Mouse (Mus musculus): ENCODE data around the gene Plac1. TPM values are rescaled to one million over a fixed set of nuclear protein-coding genes. Genes with fewer than 3 reads are reported as not detected.

Gene Plac1
- polyA plus RNA-seq, 1 experiment from 2014 or later, result 7.5 TPM

- H3K9ac ChIP-seq, result no peak overlapping the region
- H3K4me2 ChIP-seq, result peak overlapping the region; percentile 48
- ATAC-seq (ENCODE audit: insufficient read depth, low FRiP score, low read depth), result no peak
Measured at GRCm38 (mm10) chrX:53231965-53232364, 7.9 kb downstream of the Plac1 start.

GRCm38 (mm10) chrX:53224353-53224944, 15.5 kb downstream of the Plac1 start:
- Histone ChIP-seq H3K27me3 (replicated peaks) (no peaks in the 10 kb centered on the region), H3K9me3 (no peaks in the 10 kb centered on the region), H3K4me1 (no peaks in the 10 kb centered on the region), H3K4me2 (no peak overlapping the region), H3K36me3 (no peaks in the 10 kb centered on the region), H3K4me3 (replicated peaks) (no peak overlapping the region), H3K9ac (no peak overlapping the region), H3K27ac (no peak overlapping the region)
- no peak for ATAC-seq (ENCODE audit: insufficient read depth, low FRiP score, low read depth)
- 53% methylated on average over 6 of the region's 6 CpGs for WGBS

More at GRCm38 (mm10) chrX:53231965-53232364, 7.9 kb downstream of the Plac1 start:
- Histone ChIP-seq H3K4me3 (replicated peaks) (peak overlapping the region; percentile 28), H3K27ac (peak overlapping the region; percentile 57; the same call in 1 of the 2 replicates), H3K36me3 (no peaks in the 10 kb centered on the region), H3K9me3 (no peaks in the 10 kb centered on the region), H3K4me1 (no peaks in the 10 kb centered on the region), H3K27me3 (replicated peaks) (no peaks in the 10 kb centered on the region)
- WGBS, result 35% methylated on average over 13 of the region's 13 CpGs

GRCm38 (mm10) chrX:53220855-53221254, 19.1 kb downstream of the Plac1 start:
- Histone ChIP-seq H3K4me1 (no peaks in the 10 kb centered on the region), H3K27ac (0 out of 2 replicates have a peak overlapping the region, but pooled peaks have one; percentile 16), H3K4me3 (replicated peaks) (no peak overlapping the region), H3K9ac (no peak overlapping the region), H3K9me3 (no peaks in the 10 kb centered on the region), H3K4me2 (no peak overlapping the region), H3K27me3 (replicated peaks) (no peaks in the 10 kb centered on the region), H3K36me3 (no peaks in the 10 kb centered on the region)
- WGBS, result 71% methylated on average over 9 of the region's 9 CpGs
- no peak for ATAC-seq (ENCODE audit: insufficient read depth, low FRiP score, low read depth)

- peak overlapping the region; percentile 40 for H3K27ac ChIP-seq
Measured at GRCm38 (mm10) chrX:53214557-53215229, 25.2 kb downstream of the Plac1 start.

GRCm38 (mm10) chrX:53213838-53214237, 26.1 kb downstream of the Plac1 start:
- Histone ChIP-seq H3K9ac (no peak overlapping the region), H3K27ac (peak overlapping the region; percentile 40), H3K27me3 (replicated peaks) (no peaks in the 10 kb centered on the region), H3K4me2 (no peak overlapping the region), H3K36me3 (no peaks in the 10 kb centered on the region), H3K9me3 (no peaks in the 10 kb centered on the region), H3K4me3 (replicated peaks) (no peak overlapping the region), H3K4me1 (peaks cover 15% of the 10 kb centered on the region)
- WGBS, result 47% methylated on average over 2 of the region's 2 CpGs
- no peak for ATAC-seq (ENCODE audit: insufficient read depth, low FRiP score, low read depth)

More at GRCm38 (mm10) chrX:53214557-53215229, 25.2 kb downstream of the Plac1 start:
- ATAC-seq (ENCODE audit: insufficient read depth, low FRiP score, low read depth), result no peak
- H3K4me3 ChIP-seq (replicated peaks), result no peak overlapping the region
- H3K36me3 ChIP-seq, result no peaks in the 10 kb centered on the region
- H3K27me3 ChIP-seq (replicated peaks), result no peaks in the 10 kb centered on the region
- no peak overlapping the region for H3K9ac ChIP-seq
- no peaks in the 10 kb centered on the region for H3K9me3 ChIP-seq
- H3K4me1 ChIP-seq, result peaks cover 12% of the 10 kb centered on the region; the same call in 1 of the 2 replicates
- WGBS, result 47% methylated on average over 7 of the region's 7 CpGs
- H3K4me2 ChIP-seq, result no peak overlapping the region

GRCm38 (mm10) chrX:53212485-53212884, 27.4 kb downstream of the Plac1 start:
- no peak overlapping the region for H3K9ac ChIP-seq

GRCm38 (mm10) chrX:53211756-53212483, 28.0 kb downstream of the Plac1 start:
- Histone ChIP-seq H3K9ac (no peak overlapping the region), H3K36me3 (no peaks in the 10 kb centered on the region), H3K4me2 (no peak overlapping the region), H3K27me3 (replicated peaks) (no peaks in the 10 kb centered on the region), H3K4me3 (replicated peaks) (no peak overlapping the region), H3K9me3 (no peaks in the 10 kb centered on the region), H3K27ac (peak overlapping the region; percentile 86), H3K4me1 (peaks cover 15% of the 10 kb centered on the region)
- ATAC-seq (ENCODE audit: insufficient read depth, low FRiP score, low read depth), result peak; percentile 86; the same call in 1 of the 2 replicates
- 35% methylated on average over 7 of the region's 7 CpGs for WGBS

More at GRCm38 (mm10) chrX:53212485-53212884, 27.4 kb downstream of the Plac1 start:
- 42% methylated on average over 9 of the region's 9 CpGs for WGBS
- Histone ChIP-seq H3K36me3 (no peaks in the 10 kb centered on the region), H3K4me2 (no peak overlapping the region), H3K4me1 (peaks cover 15% of the 10 kb centered on the region), H3K9me3 (no peaks in the 10 kb centered on the region), H3K27ac (peak overlapping the region; percentile 86), H3K4me3 (replicated peaks) (no peak overlapping the region), H3K27me3 (replicated peaks) (no peaks in the 10 kb centered on the region)
- ATAC-seq (ENCODE audit: insufficient read depth, low FRiP score, low read depth), result no peak

GRCm38 (mm10) chrX:53209431-53209830, 30.5 kb downstream of the Plac1 start:
- H3K36me3 ChIP-seq, result no peaks in the 10 kb centered on the region
- H3K9me3 ChIP-seq, result no peaks in the 10 kb centered on the region
- H3K27me3 ChIP-seq (replicated peaks), result no peaks in the 10 kb centered on the region
- H3K4me3 ChIP-seq (replicated peaks), result no peak overlapping the region
- no peak overlapping the region for H3K9ac ChIP-seq
- H3K4me1 ChIP-seq, result peaks cover 10% of the 10 kb centered on the region
- WGBS, result 63% methylated on average over 7 of the region's 7 CpGs
- no peak for ATAC-seq (ENCODE audit: insufficient read depth, low FRiP score, low read depth)
- H3K4me2 ChIP-seq, result no peak overlapping the region
- H3K27ac ChIP-seq, result peak overlapping the region; percentile 23

GRCm38 (mm10) chrX:53204690-53205311, 35.1 kb downstream of the Plac1 start:
- peak; percentile 65; the same call in 1 of the 2 replicates for ATAC-seq (ENCODE audit: insufficient read depth, low FRiP score, low read depth)
- no peaks in the 10 kb centered on the region for H3K27me3 ChIP-seq (replicated peaks)
- no peak overlapping the region for H3K9ac ChIP-seq
- H3K4me3 ChIP-seq (replicated peaks), result no peak overlapping the region
- H3K27ac ChIP-seq, result no peak overlapping the region
- peaks cover 3% of the 10 kb centered on the region; the same call in 1 of the 2 replicates for H3K4me1 ChIP-seq
- 25% methylated on average over 3 of the region's 3 CpGs for WGBS
- H3K36me3 ChIP-seq, result no peaks in the 10 kb centered on the region
- no peaks in the 10 kb centered on the region for H3K9me3 ChIP-seq
- H3K4me2 ChIP-seq, result no peak overlapping the region

GRCm38 (mm10) chrX:53201616-53202015, 38.3 kb downstream of the Plac1 start:
- Histone ChIP-seq H3K9ac (no peak overlapping the region), H3K4me2 (no peak overlapping the region), H3K36me3 (no peaks in the 10 kb centered on the region), H3K27ac (no peak overlapping the region), H3K4me3 (replicated peaks) (no peak overlapping the region), H3K4me1 (no peaks in the 10 kb centered on the region), H3K9me3 (no peaks in the 10 kb centered on the region), H3K27me3 (replicated peaks) (no peaks in the 10 kb centered on the region)
- no peak for ATAC-seq (ENCODE audit: insufficient read depth, low FRiP score, low read depth)
- WGBS, result 78% methylated on average over 5 of the region's 5 CpGs

GRCm38 (mm10) chrX:53197681-53198080, 42.2 kb downstream of the Plac1 start:
- Histone ChIP-seq H3K27me3 (replicated peaks) (no peaks in the 10 kb centered on the region), H3K27ac (no peak overlapping the region), H3K4me3 (replicated peaks) (no peak overlapping the region), H3K9me3 (no peaks in the 10 kb centered on the region), H3K4me1 (no peaks in the 10 kb centered on the region), H3K36me3 (no peaks in the 10 kb centered on the region), H3K9ac (no peak overlapping the region), H3K4me2 (no peak overlapping the region)
- WGBS, result 71% methylated on average over 4 of the region's 4 CpGs
- ATAC-seq (ENCODE audit: insufficient read depth, low FRiP score, low read depth), result no peak

All from stomach, embryonic 15.5 days (tissue).